Mouse (Mus musculus) hindbrain, embryonic 12.5 days (tissue): Measurements from ENCODE around the gene Eml3. TPM values are rescaled to one million over a fixed set of nuclear protein-coding genes. Genes with fewer than 3 reads are reported as not detected.
"Not testable (repeated sequence)": the region's sequence is repeated elsewhere in the genome, so short reads cannot be mapped to it uniquely, and the experiment has no call there.

Experiments
- ATAC-seq: fragments of 200-750 bp; cut with Nextera tagmentation; 2 replicates; pipeline ENCODE4 v1.8.0; 2017; ENCODE audit warnings: moderate TSS enrichment; ENCODE audit not compliant: low FRiP score
- H3K27ac ChIP-seq: fragments of 300-500 bp; sonication (generic); 2 replicates; pipeline ENCODE4 v1.5.1; 2016; ENCODE audit warnings: mild to moderate bottlenecking
- H3K27me3 ChIP-seq: fragments of 300-500 bp; sonication (generic); 2 replicates; pipeline ENCODE4 v1.6.1; 2016; ENCODE audit warnings: mild to moderate bottlenecking
- H3K36me3 ChIP-seq: fragments of 300-500 bp; sonication (generic); 2 replicates; pipeline ENCODE4 v1.6.1; 2016; ENCODE audit warnings: mild to moderate bottlenecking
- H3K4me1 ChIP-seq: fragments of 300-500 bp; sonication (generic); 2 replicates; pipeline ENCODE4 v1.6.1; 2016
- H3K4me2 ChIP-seq: fragments of 300-500 bp; sonication (generic); replicated peaks from 2 replicates; pipeline ENCODE4 v1.6.1; 2016; ENCODE audit warnings: mild to moderate bottlenecking
- H3K4me3 ChIP-seq: fragments of 300-500 bp; sonication (generic); 2 replicates; pipeline ENCODE4 v1.5.1; 2016; ENCODE audit warnings: mild to moderate bottlenecking
- H3K9ac ChIP-seq: fragments of 300-500 bp; sonication (generic); 2 replicates; pipeline ENCODE4 v1.6.1; 2016; ENCODE audit warnings: mild to moderate bottlenecking, moderate library complexity
- H3K9me3 ChIP-seq: fragments of 300-500 bp; sonication (generic); replicated peaks from 2 replicates; pipeline ENCODE4 v1.6.1; 2016; ENCODE audit warnings: mild to moderate bottlenecking
- WGBS: fragments of 180-500 bp; shearing (Covaris S2); methylation state at CpG from one replicate; pipeline ENCODE4 v1.1.7; 2016; 5-methylcytosine and 5-hydroxymethylcytosine counted together
- polyA plus RNA-seq: library from polyadenylated mRNA; unstranded; fragments of >200 nt; fragmentation: Nextera tagmentation; extraction: Ambion mirVana; gene quantifications from 2 replicates; pipeline ENCODE4 v1.2.1, GENCODE M21; 2016

Eml3 gene
- polyA plus RNA-seq, 1 experiment from 2014 or later = 17.0 TPM

DNA sequence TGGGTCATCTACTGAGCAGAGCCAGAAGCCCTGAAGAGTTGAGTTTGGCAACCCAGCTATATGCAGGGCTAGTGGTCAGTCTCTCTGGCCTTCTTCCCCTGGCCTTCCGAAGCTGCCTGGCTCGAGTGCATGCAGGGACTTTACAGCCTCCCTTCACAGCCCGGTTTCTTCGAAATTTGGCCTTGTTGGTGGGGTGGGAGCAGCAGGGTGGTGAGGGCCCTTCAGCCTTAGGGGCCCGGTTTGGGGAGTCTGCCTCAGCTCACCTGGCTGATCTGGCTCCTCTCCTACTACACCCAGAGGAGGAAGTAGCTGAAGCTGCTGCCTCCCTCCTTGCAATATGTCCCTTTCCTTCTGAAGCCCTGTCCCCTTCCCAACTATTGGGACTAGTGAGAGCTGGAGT lies 33.1 kb upstream of the Eml3 start:
- ATAC-seq, H3K4me2 ChIP-seq, H3K4me3 ChIP-seq, H3K27me3 ChIP-seq, H3K27ac ChIP-seq, H3K9ac ChIP-seq, H3K9me3 ChIP-seq: not testable (repeated sequence)
- peaks cover 36% of the 10 kb centered on the region for H3K4me1 ChIP-seq
- peaks cover 25% of the 10 kb centered on the region for H3K36me3 ChIP-seq
- WGBS = 85% methylated on average over 5 of the region's 5 CpGs

DNA sequence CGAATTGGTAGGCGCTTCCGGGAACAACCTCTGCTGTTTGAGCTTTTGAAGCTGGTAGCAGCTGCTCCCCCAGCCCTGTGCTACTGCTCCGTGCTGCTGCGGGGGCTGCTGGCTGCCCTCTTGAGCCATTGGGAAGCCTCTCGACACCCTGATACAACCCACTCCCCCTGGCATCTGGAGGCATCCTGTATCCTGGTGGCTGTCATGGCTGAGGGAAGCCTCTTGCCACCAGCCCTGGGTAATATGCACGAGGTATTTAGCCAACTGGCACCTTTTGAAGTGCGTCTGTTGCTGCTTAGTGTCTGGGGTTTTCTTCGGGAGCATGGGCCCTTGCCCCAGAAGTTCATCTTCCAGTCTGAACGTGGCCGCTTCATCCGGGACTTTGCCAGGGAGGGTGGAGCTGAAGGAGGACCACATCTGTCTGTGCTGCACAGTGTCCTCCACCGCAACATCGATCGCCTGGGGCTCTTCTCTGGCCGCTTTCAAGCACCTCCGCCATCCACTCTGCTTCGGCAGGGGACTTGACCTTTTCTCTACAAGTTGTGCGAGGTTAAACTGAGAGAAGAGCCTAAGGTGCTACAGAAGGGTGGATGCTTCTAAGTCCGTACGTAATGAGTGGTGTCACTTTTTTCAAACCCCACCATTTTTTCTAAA lies 32.0 kb upstream of the Eml3 start:
- H3K4me2 ChIP-seq = peak overlapping the region; percentile 80
- peak overlapping the region; percentile 67 for H3K9ac ChIP-seq
- 27% methylated on average over 21 of the region's 21 CpGs for WGBS
- peak; percentile 53 for ATAC-seq
- H3K9me3 ChIP-seq, H3K27me3 ChIP-seq: not testable (repeated sequence)
- H3K36me3 ChIP-seq = peaks cover 29% of the 10 kb centered on the region
- peak overlapping the region; percentile 86 for H3K4me3 ChIP-seq
- peak overlapping the region; percentile 85 for H3K27ac ChIP-seq
- peaks cover 36% of the 10 kb centered on the region for H3K4me1 ChIP-seq

DNA sequence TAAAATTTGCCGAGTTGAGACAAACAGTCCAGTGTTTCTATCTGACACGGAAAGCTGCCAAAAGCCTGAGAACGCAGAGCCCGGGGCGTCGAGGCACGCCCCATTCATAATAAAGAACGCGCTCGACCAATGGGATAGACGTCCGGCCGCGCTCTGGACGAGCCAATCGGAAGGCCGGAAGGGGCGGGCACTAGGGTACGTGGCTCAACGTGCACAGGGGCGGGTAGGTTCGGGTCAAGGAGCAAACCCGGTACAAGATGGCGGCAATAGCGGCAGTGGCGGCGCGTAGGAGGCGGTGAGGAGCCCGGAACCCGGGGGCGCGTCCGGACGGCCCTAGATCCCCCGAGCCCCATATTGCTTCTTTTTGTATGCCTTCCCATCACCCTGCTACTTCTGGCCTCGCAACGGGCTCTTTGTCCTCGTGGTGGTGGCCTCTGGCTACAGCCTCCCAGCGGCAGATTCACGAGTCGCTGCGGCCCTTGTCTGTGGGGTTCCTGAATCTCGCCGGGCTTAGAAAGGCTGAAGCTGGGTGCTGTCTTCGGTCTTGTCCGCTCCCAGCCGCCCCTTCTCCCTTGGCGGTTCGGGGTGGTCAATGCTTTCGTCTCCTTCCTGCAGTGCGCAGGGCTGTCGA lies 31.4 kb upstream of the Eml3 start, which contains the start of gene Ganab:
TSS of gene Ganab (plus strand) at position 207 of the 631 bp plus-strand sequence.
- H3K27me3 ChIP-seq = no peaks in the 10 kb centered on the region
- peaks cover 34% of the 10 kb centered on the region for H3K36me3 ChIP-seq
- H3K4me2 ChIP-seq = peak within 1 kb of the TSS; percentile 80
- no peaks in the 10 kb centered on the region for H3K9me3 ChIP-seq
- peaks cover 34% of the 10 kb centered on the region for H3K4me1 ChIP-seq
- H3K27ac ChIP-seq = peak within 1 kb of the TSS; percentile 85
- peak within 1 kb of the TSS; percentile 86 for H3K4me3 ChIP-seq
- WGBS = under 1% methylated on average over 53 of the region's 53 CpGs
- ATAC-seq = peak; percentile 99
- peak within 1 kb of the TSS; percentile 90 for H3K9ac ChIP-seq

DNA sequence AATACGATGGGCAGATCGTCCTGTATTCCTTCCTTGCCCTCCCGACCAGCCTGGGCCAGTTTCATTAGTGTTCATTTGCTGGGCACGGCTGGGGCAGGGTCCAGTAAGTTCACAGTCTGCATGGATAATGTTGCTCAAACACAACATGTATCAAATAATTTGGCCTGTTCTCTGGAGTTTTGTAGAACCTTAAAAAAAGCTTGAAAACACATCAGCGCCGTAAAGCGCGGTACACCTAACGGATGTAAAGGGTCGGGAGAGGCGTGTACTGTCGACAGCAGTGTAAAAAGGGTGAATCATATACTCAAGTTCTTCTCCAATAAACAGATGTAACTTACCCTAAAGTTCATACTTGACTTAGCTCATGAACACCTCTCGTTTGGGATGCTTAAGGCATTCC lies 30.8 kb upstream of the Eml3 start:
- Histone ChIP-seq H3K36me3 (peaks cover 38% of the 10 kb centered on the region), H3K9ac (peak overlapping the region; percentile 90), H3K4me2 (peak overlapping the region; percentile 80), H3K27me3 (no peaks in the 10 kb centered on the region), H3K4me1 (peaks cover 31% of the 10 kb centered on the region), H3K4me3 (peak overlapping the region; percentile 86), H3K9me3 (no peaks in the 10 kb centered on the region), H3K27ac (peak overlapping the region; percentile 85)
- 20% methylated on average over 13 of the region's 13 CpGs for WGBS
- ATAC-seq = no peak

DNA sequence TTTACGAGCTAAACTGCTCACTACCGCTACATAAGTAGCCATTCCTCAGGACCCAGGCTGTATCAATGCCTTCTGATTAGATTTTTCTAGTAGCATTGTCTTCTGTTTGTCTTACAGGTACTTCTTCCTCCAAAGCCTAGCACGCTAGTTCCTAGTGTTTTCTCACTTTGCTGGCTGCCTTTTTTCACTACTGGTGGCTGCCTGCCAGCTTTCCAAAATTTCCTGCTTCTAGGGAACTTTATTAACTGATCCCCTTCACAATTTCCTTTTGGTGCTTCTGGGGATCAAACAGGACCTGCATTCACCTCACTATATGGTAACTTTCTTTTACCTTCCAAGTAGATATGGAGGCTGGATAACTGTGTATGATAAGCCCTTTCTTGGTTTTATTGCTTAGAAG lies 30.3 kb upstream of the Eml3 start:
- H3K27ac ChIP-seq = no peak overlapping the region

DNA sequence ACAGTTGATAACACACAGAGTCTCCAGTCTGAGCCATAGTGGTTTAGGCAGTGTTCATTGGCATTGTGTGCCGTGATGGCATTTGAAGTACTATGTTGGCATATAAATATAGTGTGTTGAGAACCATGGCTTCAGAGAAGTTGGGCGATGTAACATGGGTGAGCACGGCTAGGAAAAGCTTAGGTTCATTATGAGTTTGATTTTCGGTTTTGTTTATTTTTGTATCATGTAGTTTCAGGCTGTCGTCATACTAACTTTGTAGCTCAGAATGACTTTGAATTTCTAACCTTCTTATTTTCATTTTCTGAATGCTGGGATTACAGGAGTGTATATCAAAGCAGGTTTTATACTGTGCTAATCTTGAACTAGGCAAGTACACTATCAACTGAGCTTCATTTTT lies 25.9 kb upstream of the Eml3 start:
- H3K4me1 ChIP-seq = peaks cover 11% of the 10 kb centered on the region
- no peak overlapping the region for H3K4me3 ChIP-seq
- H3K27me3 ChIP-seq = no peaks in the 10 kb centered on the region
- no peak overlapping the region for H3K27ac ChIP-seq
- 94% methylated on average over 5 of the region's 5 CpGs for WGBS
- ATAC-seq = no peak
- no peak overlapping the region for H3K9ac ChIP-seq
- no peak overlapping the region for H3K4me2 ChIP-seq
- H3K36me3 ChIP-seq = peaks cover 54% of the 10 kb centered on the region
- no peaks in the 10 kb centered on the region for H3K9me3 ChIP-seq

More for the DNA sequence above, 30.3 kb upstream of the Eml3 start:
- Histone ChIP-seq H3K4me1 (peaks cover 27% of the 10 kb centered on the region), H3K36me3 (peaks cover 38% of the 10 kb centered on the region), H3K4me3 (peak overlapping the region; percentile 86), H3K4me2 (peak overlapping the region; percentile 80), H3K9me3 (no peaks in the 10 kb centered on the region), H3K9ac (peak overlapping the region; percentile 90), H3K27me3 (no peaks in the 10 kb centered on the region)
- 62% methylated on average over 3 of the region's 3 CpGs for whole genome bisulfite sequencing
- ATAC-seq = no peak

DNA sequence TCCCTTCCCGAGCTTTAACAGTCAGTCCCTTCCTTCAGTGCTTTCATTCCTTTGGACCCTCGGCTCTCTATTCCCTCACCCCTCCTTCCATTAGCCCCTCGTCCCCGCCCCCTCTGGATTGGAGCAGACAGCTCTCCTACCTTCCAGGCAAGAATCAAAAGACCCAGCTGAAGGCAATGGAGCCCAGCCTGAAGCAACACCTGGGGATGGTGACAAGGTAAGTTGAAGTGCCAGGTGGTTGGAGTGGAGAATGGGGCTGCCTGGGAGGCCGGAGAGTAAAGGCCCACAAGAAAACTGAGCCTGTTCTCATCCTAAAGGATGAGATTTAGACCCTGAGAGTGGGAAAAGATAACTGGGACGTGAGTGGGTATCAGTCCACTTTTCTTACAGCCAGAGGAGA lies 20.8 kb upstream of the Eml3 start:
- no peak overlapping the region for H3K4me2 ChIP-seq
- no peaks in the 10 kb centered on the region for H3K9me3 ChIP-seq
- no peak overlapping the region for H3K27ac ChIP-seq
- no peaks in the 10 kb centered on the region for H3K27me3 ChIP-seq
- no peak overlapping the region for H3K9ac ChIP-seq
- no peak overlapping the region for H3K4me3 ChIP-seq
- no peak for ATAC-seq
- peaks cover 92% of the 10 kb centered on the region for H3K36me3 ChIP-seq
- no peaks in the 10 kb centered on the region for H3K4me1 ChIP-seq
- 92% methylated on average over 6 of the region's 6 CpGs for WGBS

DNA sequence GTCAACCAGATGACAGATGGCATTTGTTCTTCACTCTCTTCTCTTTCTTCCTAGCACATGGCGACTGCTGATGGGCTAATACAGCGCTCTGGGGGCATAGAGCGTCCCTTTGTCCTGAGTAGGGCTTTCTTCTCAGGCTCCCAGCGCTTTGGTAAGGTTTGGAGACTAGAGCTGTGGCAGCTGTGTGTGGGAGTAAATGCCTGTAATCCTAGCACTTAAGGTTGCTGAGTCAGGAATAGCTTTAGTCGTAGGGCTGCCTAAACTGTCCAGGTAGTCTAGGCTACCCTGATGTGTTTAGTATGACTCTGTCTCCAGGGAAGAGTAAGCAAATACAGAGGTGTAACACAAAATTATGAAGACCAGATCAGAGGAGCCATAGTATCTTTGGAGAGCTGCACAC lies 17.5 kb upstream of the Eml3 start:
- H3K4me1 ChIP-seq = no peaks in the 10 kb centered on the region
- no peak for ATAC-seq
- peaks cover 100% of the 10 kb centered on the region for H3K36me3 ChIP-seq
- WGBS = 96% methylated on average over 5 of the region's 5 CpGs
- H3K4me2 ChIP-seq = no peak overlapping the region
- H3K27ac ChIP-seq = no peak overlapping the region
- H3K4me3 ChIP-seq = no peak overlapping the region
- H3K9ac ChIP-seq = no peak overlapping the region
- no peaks in the 10 kb centered on the region for H3K27me3 ChIP-seq
- H3K9me3 ChIP-seq = no peaks in the 10 kb centered on the region

DNA sequence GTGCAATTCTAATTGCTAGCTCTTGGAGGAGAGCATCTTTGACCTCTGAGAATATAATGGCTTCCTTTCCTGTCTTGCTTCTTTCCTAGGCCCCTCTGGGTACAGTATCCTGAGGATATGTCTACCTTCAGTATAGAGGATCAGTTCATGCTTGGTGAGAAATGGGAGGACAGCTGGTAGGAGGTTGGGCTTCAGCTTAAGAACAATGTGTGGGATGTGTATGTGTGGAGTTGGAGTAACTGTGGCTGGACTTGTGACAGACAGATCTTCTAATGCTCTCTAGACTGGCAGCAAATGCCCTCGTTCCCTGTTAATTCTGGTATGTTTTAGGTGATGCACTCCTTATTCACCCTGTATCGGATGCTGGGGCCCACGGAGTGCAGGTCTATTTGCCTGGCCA lies 15.1 kb upstream of the Eml3 start:
- no peak overlapping the region for H3K9ac ChIP-seq
- whole genome bisulfite sequencing = 91% methylated on average over 3 of the region's 3 CpGs
- no peak overlapping the region for H3K4me3 ChIP-seq

DNA sequence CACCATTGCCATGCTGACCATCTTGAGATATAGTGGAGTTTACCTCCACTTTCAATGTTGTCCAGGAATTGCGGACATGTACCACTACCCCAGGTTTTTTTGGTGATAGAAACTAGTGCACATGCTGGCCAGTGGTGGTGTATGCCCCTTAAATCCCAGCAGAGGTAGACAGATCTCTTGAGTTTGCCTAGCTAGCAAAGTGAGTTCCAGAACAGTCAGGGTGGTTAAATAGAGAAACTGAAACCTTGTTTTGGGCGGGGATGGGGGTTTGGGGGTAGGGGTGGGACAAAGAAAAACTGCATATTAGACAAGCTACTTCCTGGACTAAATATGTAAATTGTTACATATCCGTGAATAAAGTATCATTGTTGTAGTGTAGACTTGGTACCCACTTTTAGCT lies 10.4 kb upstream of the Eml3 start:
- Histone ChIP-seq H3K36me3 (peaks cover 37% of the 10 kb centered on the region), H3K9me3 (no peaks in the 10 kb centered on the region), H3K9ac (no peak overlapping the region), H3K4me2 (no peak overlapping the region), H3K4me3 (no peak overlapping the region), H3K27ac (no peak overlapping the region), H3K27me3 (no peaks in the 10 kb centered on the region), H3K4me1 (peaks cover 13% of the 10 kb centered on the region; the same call in 1 of the 2 replicates)
- no peak for ATAC-seq
- WGBS = 94% methylated on average over 3 of the region's 3 CpGs

More for the DNA sequence above, 15.1 kb upstream of the Eml3 start:
- ATAC-seq = no peak
- Histone ChIP-seq H3K27me3 (no peaks in the 10 kb centered on the region), H3K27ac (no peak overlapping the region), H3K4me2 (no peak overlapping the region), H3K9me3 (no peaks in the 10 kb centered on the region), H3K36me3 (peaks cover 83% of the 10 kb centered on the region), H3K4me1 (no peaks in the 10 kb centered on the region)

DNA sequence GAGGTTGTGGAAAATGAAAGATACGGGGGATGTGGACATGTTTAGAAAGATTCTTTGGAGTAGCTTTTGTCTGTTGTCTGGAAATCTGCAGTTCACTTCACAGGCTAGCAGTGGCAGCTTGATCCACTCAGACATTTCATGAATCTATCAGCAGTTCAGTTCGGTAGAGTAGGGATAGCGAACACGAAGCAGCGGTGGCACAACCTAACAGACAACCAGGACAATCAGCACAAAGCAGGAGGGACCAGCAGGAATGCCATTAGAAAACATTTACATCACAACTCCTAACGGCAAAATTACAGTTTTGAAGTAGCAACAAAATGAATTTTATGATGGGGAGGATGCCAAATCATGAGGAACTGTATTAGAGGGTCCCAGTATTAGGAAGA lies 9.7 kb upstream of the Eml3 start:
- no peaks in the 10 kb centered on the region for H3K9me3 ChIP-seq
- no peak overlapping the region for H3K9ac ChIP-seq
- ATAC-seq = peak; percentile 15; the same call in 1 of the 2 replicates
- peaks cover 13% of the 10 kb centered on the region; the same call in 1 of the 2 replicates for H3K4me1 ChIP-seq
- WGBS = 66% methylated on average over 6 of the region's 6 CpGs
- peak overlapping the region; percentile 82 for H3K27ac ChIP-seq
- peaks cover 31% of the 10 kb centered on the region for H3K36me3 ChIP-seq
- H3K4me3 ChIP-seq = peak overlapping the region; percentile 69
- H3K27me3 ChIP-seq = no peaks in the 10 kb centered on the region
- H3K4me2 ChIP-seq = peak overlapping the region; percentile 75

DNA sequence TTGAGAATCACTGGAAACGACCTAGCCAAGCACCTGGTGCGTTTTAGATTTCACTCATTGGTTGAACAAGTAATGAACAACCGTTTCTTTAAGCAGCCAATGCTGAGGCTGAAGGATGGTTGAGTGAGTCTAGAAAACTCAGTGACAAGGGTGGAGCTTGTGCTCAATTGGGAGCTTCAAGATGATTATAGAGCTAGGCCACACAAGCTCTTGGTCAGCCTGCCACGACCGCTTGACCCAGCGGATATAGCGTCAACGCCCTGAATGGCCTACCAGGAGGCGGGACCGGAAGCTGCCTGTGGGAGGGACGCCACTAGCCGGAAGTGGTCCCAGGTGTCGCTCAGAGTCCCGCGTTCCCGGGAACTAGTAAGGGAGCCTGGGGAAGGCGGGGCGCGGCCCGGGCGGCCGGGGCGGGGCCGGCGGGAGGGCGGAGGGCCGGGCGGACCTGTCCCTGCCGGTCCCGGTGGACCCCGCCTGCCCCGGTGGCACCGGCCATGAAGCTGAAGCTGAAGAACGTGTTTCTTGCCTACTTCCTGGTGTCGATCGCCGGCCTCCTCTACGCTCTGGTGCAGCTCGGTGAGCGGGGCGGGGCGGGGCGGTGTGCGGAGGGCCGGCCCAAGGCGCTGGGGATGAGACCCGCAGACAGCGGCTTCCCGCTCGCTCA lies 9.1 kb upstream of the Eml3 start, which contains the start of gene B3gat3:
TSS of gene B3gat3 (plus strand) at position 302 of the 664 bp plus-strand sequence.
- peak; percentile 99 for ATAC-seq
- H3K36me3 ChIP-seq = peaks cover 27% of the 10 kb centered on the region
- H3K27ac ChIP-seq = peak within 1 kb of the TSS; percentile 82
- H3K9me3 ChIP-seq = no peaks in the 10 kb centered on the region
- H3K9ac ChIP-seq = peak within 1 kb of the TSS; percentile 77
- 3% methylated on average over 47 of the region's 50 CpGs for WGBS
- no peaks in the 10 kb centered on the region for H3K27me3 ChIP-seq
- peaks cover 13% of the 10 kb centered on the region; the same call in 1 of the 2 replicates for H3K4me1 ChIP-seq
- H3K4me3 ChIP-seq = peak within 1 kb of the TSS; percentile 69
- H3K4me2 ChIP-seq = peak within 1 kb of the TSS; percentile 75
